Mouse (Mus musculus): ENCODE results near the gene Ddhd1. TPM values are rescaled to one million over a fixed set of nuclear protein-coding genes. Genes with fewer than 3 reads are reported as not detected.
A peak's percentile ranks its signal among the peaks of the same experiment; 100 is the strongest.

Ddhd1 gene
- polyA plus RNA-seq, 1 experiment from 2014 or later, result 4.4 TPM

DNA sequence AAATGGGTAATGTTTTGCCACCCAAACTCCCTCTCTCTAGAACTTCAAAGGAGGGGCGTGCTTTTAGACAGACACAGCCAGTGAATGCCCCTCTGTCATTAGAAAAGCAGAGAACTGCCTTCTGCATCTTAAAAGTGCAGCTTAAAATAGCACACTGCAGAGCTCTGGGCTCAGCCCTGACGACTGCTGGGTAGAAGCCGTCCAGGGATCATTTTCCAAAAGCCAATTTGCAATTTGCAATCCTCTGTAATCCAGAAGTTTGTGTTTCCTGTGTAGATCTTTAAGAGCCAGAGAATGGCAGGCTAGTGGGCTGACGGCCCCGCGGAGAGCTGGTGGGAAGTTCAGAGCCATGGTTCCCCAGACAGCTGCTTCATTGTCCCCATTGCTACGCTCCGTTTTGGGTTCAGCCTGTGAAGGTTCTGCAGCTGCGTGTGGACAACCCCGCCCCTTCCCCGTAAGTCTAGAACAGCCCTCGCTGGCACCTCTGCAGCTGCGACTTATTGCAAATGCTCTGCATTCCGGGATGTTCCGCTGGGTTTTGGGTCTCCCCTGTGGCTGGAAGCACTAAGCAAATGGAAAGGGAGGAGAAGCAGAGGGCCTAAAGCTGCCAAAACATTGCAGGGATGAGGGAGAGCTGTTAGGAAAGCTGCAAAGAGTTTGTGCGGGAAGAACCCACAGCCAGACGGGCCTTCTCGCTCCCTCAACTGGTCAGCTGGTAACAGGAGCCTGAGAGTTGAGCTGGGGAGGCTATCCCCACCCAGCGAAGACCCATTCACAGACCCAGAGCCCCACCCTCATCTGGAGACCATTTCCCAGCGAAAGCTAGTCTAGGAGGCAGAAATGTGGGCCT, 92.5 kb downstream of the Ddhd1 start:
- ATAC-seq (ENCODE audit: low FRiP score, low TSS enrichment) (peak; percentile 47; the same call in 1 of the 2 replicates), DNase-seq (ENCODE audit: low spot score) (peak; percentile 40)
- TF ChIP-seq EP300 (optimal IDR thresholded peaks at IDR 0.05) (no peak), CTCF (IDR thresholded peaks at IDR 0.05; ENCODE audit: low read depth) (no peak)

GRCm38 (mm10) chr14:45563577-45563976, 94.4 kb downstream of the Ddhd1 start:
- 94% methylated on average over 1 of the region's 1 CpGs for WGBS

More for the DNA sequence above, 92.5 kb downstream of the Ddhd1 start:
- H3K36me3 ChIP-seq (ENCODE audit: control insufficient read depth, insufficient read depth, low read length), result no peaks in the 10 kb centered on the region
- H3K4me1 ChIP-seq (replicated peaks; ENCODE audit: control insufficient read depth, insufficient read depth), result peaks cover 6% of the 10 kb centered on the region; the same call in 1 of the 2 replicates
- no peaks in the 10 kb centered on the region for H3K9me3 ChIP-seq (ENCODE audit: control insufficient read depth, low read length)
- H3K4me3 ChIP-seq (ENCODE audit: low read depth, low read length), result peak overlapping the region; percentile 17; the same call in 1 of the 2 replicates
- no peaks in the 10 kb centered on the region for H3K27me3 ChIP-seq (ENCODE audit: control insufficient read depth, insufficient read depth, low read length)
- 8% methylated on average over 20 of the region's 20 CpGs for WGBS
- peak overlapping the region; percentile 41 for H3K4me2 ChIP-seq (replicated peaks; ENCODE audit: low read depth)
- H3K27ac ChIP-seq (replicated peaks), result peak overlapping the region; percentile 78
- peak overlapping the region; percentile 38; the same call in 1 of the 2 replicates for H3K9ac ChIP-seq (ENCODE audit: low read length)

DNA sequence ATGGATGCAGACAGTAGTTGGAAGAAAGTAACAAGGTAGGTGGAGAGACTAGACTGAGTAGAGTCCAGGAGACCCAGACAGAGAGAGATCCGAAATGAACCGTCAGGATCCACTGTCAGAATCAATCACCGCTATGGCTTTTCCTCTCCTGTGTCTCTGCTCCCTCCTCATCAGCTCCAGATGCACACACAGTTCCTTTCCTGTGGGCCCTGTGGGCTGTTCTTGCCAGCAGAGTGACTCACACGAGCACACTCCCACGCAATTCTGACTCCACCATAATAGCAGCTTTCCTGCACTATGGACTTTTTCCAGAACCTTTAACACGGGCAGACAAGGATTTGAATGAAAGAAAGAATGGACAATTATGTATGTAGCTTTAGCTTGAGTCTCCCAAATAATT, 96.3 kb downstream of the Ddhd1 start:
- Histone ChIP-seq H3K27me3 (ENCODE audit: control insufficient read depth, insufficient read depth, low read length) (no peaks in the 10 kb centered on the region), H3K4me2 (replicated peaks; ENCODE audit: low read depth) (no peak overlapping the region), H3K4me3 (ENCODE audit: low read depth, low read length) (no peak overlapping the region), H3K36me3 (ENCODE audit: control insufficient read depth, insufficient read depth, low read length) (no peaks in the 10 kb centered on the region), H3K9ac (ENCODE audit: low read length) (no peak overlapping the region), H3K27ac (replicated peaks) (no peak overlapping the region), H3K4me1 (replicated peaks; ENCODE audit: control insufficient read depth, insufficient read depth) (peaks cover 6% of the 10 kb centered on the region; the same call in 1 of the 2 replicates), H3K9me3 (ENCODE audit: control insufficient read depth, low read length) (no peaks in the 10 kb centered on the region)
- TF ChIP-seq CTCF (IDR thresholded peaks at IDR 0.05; ENCODE audit: low read depth) (no peak), EP300 (optimal IDR thresholded peaks at IDR 0.05) (no peak)
- ATAC-seq (ENCODE audit: low FRiP score, low TSS enrichment) (no peak; the same call in 1 of the 2 replicates), DNase-seq (ENCODE audit: low spot score) (no peak)
- 44% methylated on average over 6 of the region's 6 CpGs for WGBS

More at GRCm38 (mm10) chr14:45563577-45563976, 94.4 kb downstream of the Ddhd1 start:
- H3K36me3 ChIP-seq (ENCODE audit: control insufficient read depth, insufficient read depth, low read length), result no peaks in the 10 kb centered on the region
- no peaks in the 10 kb centered on the region for H3K27me3 ChIP-seq (ENCODE audit: control insufficient read depth, insufficient read depth, low read length)
- ATAC-seq (ENCODE audit: low FRiP score, low TSS enrichment) (0 out of 2 replicates have a peak, but pooled peaks have one; percentile 31), DNase-seq (ENCODE audit: low spot score) (no peak)
- no peak overlapping the region for H3K27ac ChIP-seq (replicated peaks)
- TF ChIP-seq CTCF (IDR thresholded peaks at IDR 0.05; ENCODE audit: low read depth) (no peak), EP300 (optimal IDR thresholded peaks at IDR 0.05) (no peak)
- H3K4me1 ChIP-seq (replicated peaks; ENCODE audit: control insufficient read depth, insufficient read depth), result peaks cover 6% of the 10 kb centered on the region; the same call in 1 of the 2 replicates
- no peak overlapping the region for H3K9ac ChIP-seq (ENCODE audit: low read length)
- no peak overlapping the region for H3K4me3 ChIP-seq (ENCODE audit: low read depth, low read length)
- no peak overlapping the region for H3K4me2 ChIP-seq (replicated peaks; ENCODE audit: low read depth)
- H3K9me3 ChIP-seq (ENCODE audit: control insufficient read depth, low read length), result no peaks in the 10 kb centered on the region

- Histone ChIP-seq H3K27ac (replicated peaks) (no peak overlapping the region), H3K4me1 (replicated peaks; ENCODE audit: control insufficient read depth, insufficient read depth) (peaks cover 3% of the 10 kb centered on the region; the same call in 1 of the 2 replicates), H3K27me3 (ENCODE audit: control insufficient read depth, insufficient read depth, low read length) (no peaks in the 10 kb centered on the region), H3K4me3 (ENCODE audit: low read depth, low read length) (no peak overlapping the region), H3K9me3 (ENCODE audit: control insufficient read depth, low read length) (no peaks in the 10 kb centered on the region), H3K9ac (ENCODE audit: low read length) (no peak overlapping the region), H3K36me3 (ENCODE audit: control insufficient read depth, insufficient read depth, low read length) (no peaks in the 10 kb centered on the region), H3K4me2 (replicated peaks; ENCODE audit: low read depth) (no peak overlapping the region)
- no peak for ATAC-seq (ENCODE audit: low FRiP score, low TSS enrichment)
- TF ChIP-seq CTCF (IDR thresholded peaks at IDR 0.05; ENCODE audit: low read depth), result no peak
- TF ChIP-seq EP300 (optimal IDR thresholded peaks at IDR 0.05), result no peak
- DNase-seq (ENCODE audit: low spot score), result no peak
- 87% methylated on average over 1 of the region's 1 CpGs for WGBS
These were observed 98.9 kb downstream of the Ddhd1 start for GRCm38 (mm10) chr14:45559018-45559417.

- H3K36me3 ChIP-seq (ENCODE audit: control insufficient read depth, insufficient read depth, low read length), result no peaks in the 10 kb centered on the region
- TF ChIP-seq CTCF (IDR thresholded peaks at IDR 0.05; ENCODE audit: low read depth) (no peak), EP300 (optimal IDR thresholded peaks at IDR 0.05) (no peak)
- 0 out of 2 replicates have a peak overlapping the region, but pooled peaks have one; percentile 18 for H3K27ac ChIP-seq (replicated peaks)
- H3K4me1 ChIP-seq (replicated peaks; ENCODE audit: control insufficient read depth, insufficient read depth), result no peaks in the 10 kb centered on the region
- DNase-seq (ENCODE audit: low spot score) (no peak), ATAC-seq (ENCODE audit: low FRiP score, low TSS enrichment) (no peak)
- no peak overlapping the region for H3K4me3 ChIP-seq (ENCODE audit: low read depth, low read length)
- H3K4me2 ChIP-seq (replicated peaks; ENCODE audit: low read depth), result no peak overlapping the region
- H3K9ac ChIP-seq (ENCODE audit: low read length), result no peak overlapping the region
- H3K27me3 ChIP-seq (ENCODE audit: control insufficient read depth, insufficient read depth, low read length), result no peaks in the 10 kb centered on the region
- WGBS, result 54% methylated on average over 6 of the region's 6 CpGs
- no peaks in the 10 kb centered on the region for H3K9me3 ChIP-seq (ENCODE audit: control insufficient read depth, low read length)
These were observed 103.6 kb downstream of the Ddhd1 start for GRCm38 (mm10) chr14:45554336-45554735.

DNA sequence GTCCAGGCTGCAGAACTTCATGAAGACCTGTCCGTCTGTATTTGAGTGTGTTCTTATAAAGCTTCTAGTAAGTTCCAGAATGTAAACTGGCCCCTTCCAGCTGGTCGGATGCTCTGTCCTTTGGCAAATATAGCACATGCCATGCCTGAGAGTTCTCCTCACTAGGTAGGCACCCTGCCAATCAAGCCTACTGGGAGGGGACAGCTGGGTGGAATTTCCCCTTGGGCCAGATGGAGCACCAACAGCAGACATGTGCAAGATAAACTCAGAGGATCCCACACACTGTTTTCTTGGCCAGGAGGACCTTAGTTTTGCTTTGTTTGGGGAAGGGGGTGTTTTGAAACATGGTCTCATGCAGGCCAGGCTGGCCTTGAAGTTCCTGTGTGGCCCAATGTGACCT, 104.1 kb downstream of the Ddhd1 start:
- 40% methylated on average over 2 of the region's 2 CpGs for WGBS
- no peak overlapping the region for H3K4me3 ChIP-seq (ENCODE audit: low read depth, low read length)
- H3K9ac ChIP-seq (ENCODE audit: low read length), result no peak overlapping the region
- H3K36me3 ChIP-seq (ENCODE audit: control insufficient read depth, insufficient read depth, low read length), result no peaks in the 10 kb centered on the region
- H3K4me2 ChIP-seq (replicated peaks; ENCODE audit: low read depth), result no peak overlapping the region
- H3K4me1 ChIP-seq (replicated peaks; ENCODE audit: control insufficient read depth, insufficient read depth), result no peaks in the 10 kb centered on the region
- no peaks in the 10 kb centered on the region for H3K27me3 ChIP-seq (ENCODE audit: control insufficient read depth, insufficient read depth, low read length)
- TF ChIP-seq EP300 (optimal IDR thresholded peaks at IDR 0.05), result no peak
- TF ChIP-seq CTCF (IDR thresholded peaks at IDR 0.05; ENCODE audit: low read depth), result no peak
- ATAC-seq (ENCODE audit: low FRiP score, low TSS enrichment) (no peak), DNase-seq (ENCODE audit: low spot score) (peak; percentile 18)
- H3K9me3 ChIP-seq (ENCODE audit: control insufficient read depth, low read length), result no peaks in the 10 kb centered on the region
- 0 out of 2 replicates have a peak overlapping the region, but pooled peaks have one; percentile 18 for H3K27ac ChIP-seq (replicated peaks)

All from stomach, postnatal 0 days (tissue).